Mouse (Mus musculus): ENCODE results near the gene Il17f.

DNA sequence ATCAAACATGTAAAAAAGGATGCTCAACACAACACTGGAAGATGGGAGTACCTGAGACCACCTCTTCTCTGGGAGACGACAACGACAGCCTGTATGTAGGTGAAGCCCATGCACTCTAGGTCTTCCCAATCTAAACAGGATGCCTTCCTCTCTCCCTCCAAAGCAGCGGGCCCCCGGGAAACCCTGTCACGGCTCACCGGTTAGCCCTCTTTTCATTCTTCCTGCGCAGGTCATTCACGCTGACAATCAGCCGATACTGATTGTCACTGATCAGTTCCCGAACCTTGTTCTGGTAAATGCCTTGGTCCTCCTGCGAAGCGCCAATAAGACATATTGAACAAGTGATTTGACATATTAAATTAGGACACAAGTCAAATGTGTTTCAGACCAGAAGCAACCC lies 27.2 kb upstream of the Il17f start:
- TF ChIP-seq CTCF (IDR thresholded peaks at IDR 0.05; ENCODE audit: control insufficient read depth, insufficient read depth, low read length) (no peak), POLR2A (IDR thresholded peaks at IDR 0.05; ENCODE audit: borderline replicate concordance, control insufficient read depth, low read depth, low read length) (no peak)

All from bone marrow, adult 2 months (tissue).